Mouse (Mus musculus) heart, postnatal 36 days (tissue): Measurements from ENCODE around the gene Unc79. TPM values are rescaled to one million over a fixed set of nuclear protein-coding genes. Genes with fewer than 3 reads are reported as not detected.

ENCODE experiments used
- DNase-seq, 2 experiments: peaks; one replicate each; pipeline ENCODE4 v3.0.0; 2021 to 2022
- intact Hi-C: fragments of 180-260 bp; cut with DNase I; formaldehyde crosslinking; loops from one replicate; pipeline ENCODE4 v1.15.1; 2025
- microRNA-seq, 2 experiments: library from miRNA; unstranded; fragments of <30 nt; microRNA quantifications; one replicate each; pipeline ENCODE4 v1.2.0; 2021; ENCODE audit warnings: borderline number of aligned reads in 2 of 2
- total RNA-seq, 2 experiments: library from RNA; stranded (reverse); gene quantifications; 2 replicates each; pipeline ENCODE4 v1.2.3; 2021

The Unc79 gene
- total RNA-seq, 2 experiments from 2014 or later, result not detected

DNA sequence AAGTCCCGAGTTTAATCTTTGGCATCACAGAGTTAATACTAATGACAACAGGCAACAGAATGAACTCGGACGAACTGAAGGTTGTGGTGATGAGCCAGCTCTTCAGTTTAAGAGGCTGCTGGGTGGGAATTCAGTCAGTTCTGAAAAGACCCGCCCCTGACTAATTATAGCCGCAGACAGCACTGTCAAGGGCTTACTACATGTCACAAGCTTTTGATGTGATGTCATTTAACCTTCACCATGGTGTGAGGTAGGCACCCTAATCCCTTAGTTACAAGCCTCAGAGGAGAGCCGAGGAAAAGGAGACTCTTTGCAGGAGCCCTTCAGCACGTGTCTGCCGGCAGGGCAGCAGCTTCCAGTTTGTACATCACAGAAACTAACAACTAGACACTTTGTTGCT, 239.6 kb downstream of the Unc79 start:
- DNase-seq, result no peak
- intact Hi-C loops, result no loop called here

GRCm38 (mm10) chr12:103189771-103190170, 241.1 kb downstream of the Unc79 start:
- no peak for DNase-seq
- intact Hi-C loops, result no loop called here

DNA sequence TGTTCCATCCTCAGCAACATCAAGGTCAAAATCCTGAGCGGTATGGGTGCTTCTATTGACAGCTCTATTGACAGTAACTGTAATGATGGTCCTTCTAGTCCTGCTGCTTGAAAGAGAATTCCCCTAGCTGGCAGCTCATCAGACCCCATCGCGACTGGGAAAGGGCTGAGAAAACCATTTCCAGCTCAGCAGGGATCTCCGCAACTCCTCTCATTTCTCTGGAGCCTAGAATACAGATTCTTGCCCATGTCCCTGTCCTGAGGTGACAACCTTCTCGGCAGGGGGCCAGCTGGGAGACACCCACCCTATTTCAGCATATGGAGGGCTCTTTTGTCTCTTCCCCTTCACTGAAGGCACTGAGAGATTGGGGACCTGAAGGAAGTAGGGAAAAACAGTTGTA, 244.3 kb downstream of the Unc79 start:
- DNase-seq, result no peak
- intact Hi-C loops, result no loop called here

DNA sequence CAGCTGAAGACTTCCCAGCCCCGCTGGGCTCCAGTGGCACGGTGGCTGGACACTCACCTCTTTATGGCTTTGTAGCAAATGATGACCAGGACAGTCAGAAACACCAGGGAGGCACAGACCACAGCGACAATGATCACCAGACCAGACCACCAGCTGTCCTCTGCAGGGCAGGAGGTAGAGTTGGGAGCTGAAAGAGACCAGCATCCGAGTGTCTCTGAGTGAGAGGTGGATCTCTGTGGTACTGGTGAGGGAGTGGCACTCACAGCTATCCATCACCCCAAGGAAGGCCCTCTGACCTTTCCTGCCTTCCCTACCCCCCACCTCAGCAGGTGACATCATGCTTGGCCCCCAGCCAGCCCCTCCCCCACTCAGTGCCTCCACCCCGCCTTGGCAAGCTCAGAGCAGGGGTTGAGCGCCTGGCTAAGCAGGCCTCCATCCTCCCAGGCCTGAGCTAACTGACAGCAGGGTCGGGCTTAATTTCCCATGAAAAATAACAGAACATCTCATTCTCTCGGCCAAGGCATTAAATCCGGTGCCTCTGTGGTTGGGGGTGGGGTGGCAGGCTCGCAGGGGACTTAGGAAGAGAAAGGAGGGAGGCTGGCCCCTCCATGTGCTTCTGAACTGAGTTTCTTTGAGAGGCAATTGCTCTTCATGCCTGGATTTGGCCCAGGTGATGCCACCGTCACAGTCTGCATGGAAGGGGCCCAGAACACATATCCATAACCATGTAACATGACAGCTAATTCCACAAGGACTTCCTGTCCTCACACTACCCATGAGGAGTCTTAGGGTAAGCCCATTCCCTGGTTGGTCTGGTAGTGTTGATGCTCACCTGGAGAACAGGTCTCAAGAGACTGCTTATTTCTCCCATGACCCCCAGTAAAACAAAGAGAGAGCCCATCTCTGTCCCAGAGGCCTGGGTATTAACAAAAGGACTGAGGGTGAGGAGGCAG, 254.2 kb downstream of the Unc79 start:
- intact Hi-C loops, result loop anchor here (1.0 kb wide), 1 partner anchor 12 kb away; no protein-coding TSS in a partner anchor
- no peak for DNase-seq

- intact Hi-C loops, result no loop called here
- no peak for DNase-seq
These were observed 256.9 kb downstream of the Unc79 start for GRCm38 (mm10) chr12:103205561-103205960.

DNA sequence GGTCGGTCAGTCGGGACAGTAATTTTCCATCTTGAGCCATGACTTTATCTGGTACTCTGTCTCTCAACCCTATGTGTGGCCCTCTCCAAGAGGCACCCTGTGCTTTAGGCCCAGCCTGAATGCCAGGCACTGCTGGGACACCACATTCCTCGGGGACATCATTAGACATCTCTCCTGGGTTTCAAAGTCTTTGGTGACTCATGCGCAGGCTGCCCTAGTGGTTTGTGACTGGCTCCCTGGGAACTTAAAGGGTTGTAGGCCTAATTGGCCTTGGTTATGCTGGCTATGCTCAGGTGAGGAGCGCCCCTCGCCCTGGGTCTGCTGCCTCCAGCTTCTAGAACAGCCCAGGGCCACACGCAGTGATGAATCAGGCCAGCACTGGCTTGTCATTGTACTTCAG, 260.9 kb downstream of the Unc79 start:
- no peak for DNase-seq
- intact Hi-C loops, result no loop called here

DNA sequence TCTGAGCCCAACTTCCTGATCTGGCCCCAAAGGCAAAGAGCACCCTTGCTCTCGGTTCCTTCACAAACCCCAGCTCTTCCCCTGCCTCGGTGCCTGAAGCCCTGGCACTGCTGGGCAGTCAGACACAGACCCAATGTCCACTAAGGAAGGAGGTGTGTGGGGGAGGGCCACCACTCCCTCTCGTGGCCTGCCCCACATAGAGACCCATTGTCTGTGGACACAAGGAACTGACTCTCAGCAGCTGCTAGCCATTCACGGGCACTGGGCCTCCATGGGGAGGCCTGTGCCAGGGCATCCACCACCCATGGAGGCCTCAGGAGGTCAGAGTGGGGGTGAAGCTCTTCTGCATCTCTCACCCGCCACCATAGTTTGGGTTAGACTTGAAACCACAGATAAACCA, 262.4 kb downstream of the Unc79 start:
- intact Hi-C loops, result no loop called here
- DNase-seq, result no peak

- no peak for DNase-seq
- intact Hi-C loops, result no loop called here
These were observed 264.9 kb downstream of the Unc79 start for GRCm38 (mm10) chr12:103213591-103213990.

DNA sequence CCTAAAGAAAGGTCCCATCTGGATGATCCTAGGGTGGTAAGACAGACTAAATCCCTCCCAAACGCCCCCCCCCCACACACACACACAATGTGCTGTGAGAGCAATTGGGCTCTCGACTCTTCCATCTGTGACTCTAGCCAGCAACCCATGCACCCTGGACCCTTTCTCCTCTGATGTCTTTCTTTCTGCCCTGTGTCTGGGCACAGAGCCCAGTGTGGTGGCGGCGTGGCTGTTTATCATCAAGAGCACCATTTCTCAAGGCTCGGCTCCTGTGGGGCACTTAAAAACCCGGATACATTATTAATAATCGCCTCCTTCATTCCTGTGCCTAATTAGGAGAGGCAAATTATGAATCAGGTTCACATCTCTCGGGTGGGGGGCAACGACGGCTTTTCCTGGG, 265.6 kb downstream of the Unc79 start:
- DNase-seq, result peak; percentile 5 to 13
- intact Hi-C loops, result no loop called here

DNA sequence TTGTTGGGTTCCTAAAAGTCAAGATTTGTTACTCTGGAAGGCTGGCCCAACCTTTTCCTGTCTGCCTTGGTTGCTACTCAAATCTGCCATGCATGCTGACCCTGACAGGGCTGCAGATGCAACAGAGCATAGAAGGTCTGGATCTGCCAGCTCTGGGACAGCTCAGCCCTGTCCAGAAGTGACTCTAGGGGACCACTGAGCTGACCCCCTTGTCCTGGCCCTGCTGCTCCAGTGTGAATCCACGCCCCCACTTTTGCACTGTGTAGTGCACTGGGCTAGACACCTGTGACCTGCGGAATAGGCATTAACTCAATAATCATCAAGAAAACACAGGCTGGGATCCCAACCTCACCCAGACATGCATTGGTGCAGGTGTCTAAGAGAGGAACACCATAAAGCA, 266.1 kb downstream of the Unc79 start:
- intact Hi-C loops, result loop anchor here (1.0 kb wide), 1 partner anchor 11 kb away; no protein-coding TSS in a partner anchor
- no peak for DNase-seq

GRCm38 (mm10) chr12:103215877-103216610, 267.4 kb downstream of the Unc79 start:
- intact Hi-C loops, result loop anchor here (1.0 kb wide), 1 partner anchor 13 kb away; no protein-coding TSS in a partner anchor
- DNase-seq, result no peak

- DNase-seq, result no peak
- intact Hi-C loops, result no loop called here
These were observed 275.0 kb downstream of the Unc79 start for GRCm38 (mm10) chr12:103223671-103224070.

DNA sequence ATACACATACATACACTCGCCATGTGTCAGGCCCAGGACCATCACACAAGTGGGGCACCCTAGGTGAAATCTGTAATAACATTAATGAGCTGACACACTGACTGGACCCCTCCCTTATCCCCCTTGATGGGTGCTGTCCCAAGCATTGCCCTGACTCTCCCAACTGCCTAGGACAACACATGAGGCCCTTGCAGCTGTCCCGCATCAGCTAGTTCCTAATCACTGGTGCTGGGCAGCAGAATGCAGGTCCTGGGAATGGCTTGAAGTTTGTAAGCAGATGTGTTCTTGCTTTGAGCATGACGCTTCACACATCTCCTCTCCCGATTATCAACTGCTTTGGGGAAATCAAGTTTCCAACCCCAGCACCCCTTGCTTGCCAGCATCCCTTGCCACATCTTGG, 277.5 kb downstream of the Unc79 start:
- intact Hi-C loops, result no loop called here

GRCm38 (mm10) chr12:103229058-103229457, 280.4 kb downstream of the Unc79 start:
- intact Hi-C loops, result no loop called here
- no peak for DNase-seq

More for the DNA sequence above, 277.5 kb downstream of the Unc79 start:
- no peak for DNase-seq

Small RNA genes lying within 50 kb of the gene (microRNA-seq; reads per million reads assigned to microRNA genes)
- gene Gm44324, result 0 reads per million in 2 experiments

Other genes with a start within 250 kb of the Unc79 start
- gene Itpk1, start 243.9 kb upstream of the Unc79 start, total RNA-seq, result 1 to 10 TPM; 6.8 to 8.8 TPM
- gene Moap1, start 205.2 kb upstream of the Unc79 start, total RNA-seq, result 1 to 10 TPM; 7.6 to 7.7 TPM
- gene Tmem251, start 205.1 kb upstream of the Unc79 start, total RNA-seq, result 1 to 10 TPM; 3.7 to 3.9 TPM
- gene Gm28051, start 191.1 kb upstream of the Unc79 start, total RNA-seq, result not detected
- 1 to 10 TPM; 9.3 to 9.4 TPM for gene Gon7, start 191.1 kb upstream of the Unc79 start, total RNA-seq
- gene Ubr7, start 190.9 kb upstream of the Unc79 start, total RNA-seq, result 10 to 100 TPM; 25.3 to 27.6 TPM
- 1 to 10 TPM; 4.3 to 4.6 TPM for gene Gm20604, start 190.2 kb upstream of the Unc79 start, total RNA-seq
- 10 to 100 TPM; 24.9 to 28.0 TPM for gene Btbd7, start 70.4 kb upstream of the Unc79 start, total RNA-seq
- not detected for gene Cox8c, start 49.5 kb upstream of the Unc79 start, total RNA-seq